Mouse (Mus musculus): Measurements from ENCODE around the gene Col25a1.

Col25a1 gene

GRCm38 (mm10) chr3:130473211-130473768, 342.0 kb downstream of the Col25a1 start:
- DNase-seq (ENCODE audit: low spot score) = no peak

DNA sequence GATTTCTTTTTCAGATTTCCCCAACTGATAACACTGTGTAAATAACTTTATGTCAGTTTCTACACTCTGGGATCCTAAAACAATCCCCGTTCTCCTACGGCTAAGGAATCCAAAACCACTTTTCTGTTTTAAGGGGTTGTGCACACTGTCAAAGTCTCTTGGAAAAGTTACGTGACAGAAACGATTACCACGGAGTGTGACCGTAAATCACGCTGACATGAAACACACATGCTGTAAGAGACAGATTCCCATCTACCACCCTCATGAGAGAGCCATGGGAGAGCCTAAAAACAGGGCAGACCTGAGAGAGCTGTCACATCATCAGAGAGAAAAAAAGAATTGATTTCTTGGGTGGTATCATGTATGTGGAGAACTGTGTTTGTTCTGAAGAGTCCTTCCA, 342.7 kb downstream of the Col25a1 start:
- no peak for DNase-seq (ENCODE audit: low spot score)

GRCm38 (mm10) chr3:130482513-130482912, 351.2 kb downstream of the Col25a1 start:
- DNase-seq (ENCODE audit: low spot score) = no peak

GRCm38 (mm10) chr3:130488839-130489238, 357.5 kb downstream of the Col25a1 start:
- DNase-seq (ENCODE audit: low spot score) = no peak

- DNase-seq (ENCODE audit: low spot score) = no peak
Measured at GRCm38 (mm10) chr3:130494192-130494591, 362.9 kb downstream of the Col25a1 start.

GRCm38 (mm10) chr3:130494665-130495396, 363.5 kb downstream of the Col25a1 start:
- no peak for DNase-seq (ENCODE audit: low spot score)

GRCm38 (mm10) chr3:130497036-130497435, 365.7 kb downstream of the Col25a1 start:
- DNase-seq (ENCODE audit: low spot score) = no peak

DNA sequence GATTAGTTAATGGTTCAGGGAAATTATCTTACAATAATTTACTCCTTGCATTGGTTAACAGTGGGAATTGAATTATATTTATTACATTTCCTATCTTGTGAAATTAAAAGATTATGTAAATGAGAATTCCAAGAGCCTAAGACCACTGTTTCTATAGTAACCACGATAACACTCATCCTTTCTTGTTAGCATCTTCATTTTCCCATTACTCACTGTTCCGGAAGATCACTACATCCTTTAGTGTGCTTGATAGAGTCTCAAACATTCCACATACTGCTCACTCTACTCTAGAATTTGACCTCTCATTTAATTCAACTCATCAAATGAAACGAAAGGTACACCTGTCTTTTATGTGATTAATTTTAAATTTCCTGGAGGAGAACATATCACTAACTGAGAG, 370.4 kb downstream of the Col25a1 start:
- DNase-seq (ENCODE audit: low spot score) = no peak

- no peak for DNase-seq (ENCODE audit: low spot score)
Measured at GRCm38 (mm10) chr3:130508330-130508729, 377.0 kb downstream of the Col25a1 start.

GRCm38 (mm10) chr3:130518457-130518879, 387.2 kb downstream of the Col25a1 start:
- no peak for DNase-seq (ENCODE audit: low spot score)

GRCm38 (mm10) chr3:130521834-130522476, 390.7 kb downstream of the Col25a1 start:
- DNase-seq (ENCODE audit: low spot score) = no peak

GRCm38 (mm10) chr3:130523019-130523418, 391.7 kb downstream of the Col25a1 start:
- DNase-seq (ENCODE audit: low spot score) = no peak

DNA sequence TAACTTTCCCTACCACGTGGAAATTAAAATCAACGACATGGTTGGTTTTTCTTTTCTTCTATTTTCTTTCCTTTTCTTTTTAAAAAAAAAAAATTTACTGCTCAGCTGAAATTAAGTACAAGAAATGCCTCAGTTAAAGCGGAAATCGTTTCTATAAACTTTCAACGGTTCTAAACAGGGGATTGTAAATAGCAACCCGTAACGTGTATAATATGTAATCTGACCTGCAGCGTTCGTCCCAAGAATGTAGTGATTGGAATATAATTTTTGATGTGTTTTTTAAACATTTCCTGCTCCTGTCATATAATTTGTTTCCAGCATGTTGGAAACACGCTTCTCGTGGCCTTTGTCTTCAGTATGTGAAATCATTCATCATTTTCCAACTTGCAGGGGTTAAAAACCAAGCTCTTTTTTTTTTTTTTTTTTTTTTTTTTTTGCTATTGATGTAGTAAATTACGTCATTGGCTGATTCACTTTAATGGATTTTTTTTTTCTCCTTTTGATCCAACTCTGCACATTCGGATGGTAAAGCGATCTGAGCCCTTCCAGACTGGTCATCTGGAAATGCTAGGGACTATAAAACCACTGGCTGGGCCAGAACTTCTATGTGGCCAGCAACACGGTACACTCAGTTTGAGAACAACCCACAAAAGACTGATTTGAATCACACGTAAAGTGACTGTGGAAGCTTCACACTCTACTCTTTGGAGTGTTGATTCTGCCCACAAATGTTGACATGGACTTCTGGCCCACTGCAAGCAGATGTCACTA, 393.3 kb downstream of the Col25a1 start:
- no peak for DNase-seq (ENCODE audit: low spot score)

GRCm38 (mm10) chr3:130535021-130535420, 403.7 kb downstream of the Col25a1 start:
- no peak for DNase-seq (ENCODE audit: low spot score)

GRCm38 (mm10) chr3:130541541-130541940, 410.2 kb downstream of the Col25a1 start:
- DNase-seq (ENCODE audit: low spot score) = no peak

DNA sequence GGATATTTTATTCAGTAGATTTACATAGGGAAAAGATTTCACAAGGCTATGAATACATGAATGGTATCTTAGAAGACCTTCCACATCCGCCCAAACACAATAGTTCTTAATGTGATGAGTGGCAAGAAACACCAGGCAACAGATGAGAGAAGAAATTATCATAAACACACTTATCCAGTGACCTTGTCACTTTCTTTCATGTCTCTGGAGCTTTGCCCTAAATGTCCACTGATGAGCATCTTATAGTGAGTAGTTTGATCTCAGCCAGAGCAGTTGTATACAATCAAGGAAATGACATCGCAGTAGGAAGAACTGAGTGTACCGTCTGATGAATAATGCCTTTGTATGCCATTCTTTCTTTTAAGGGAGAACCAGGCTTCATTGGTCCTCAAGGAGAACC, 414.7 kb downstream of the Col25a1 start:
- no peak for DNase-seq (ENCODE audit: low spot score)

- DNase-seq (ENCODE audit: low spot score) = no peak
Measured at GRCm38 (mm10) chr3:130549066-130549465, 417.8 kb downstream of the Col25a1 start.

GRCm38 (mm10) chr3:130556263-130556662, 425.0 kb downstream of the Col25a1 start:
- no peak for DNase-seq (ENCODE audit: low spot score)

GRCm38 (mm10) chr3:130565586-130565985, 434.3 kb downstream of the Col25a1 start:
- no peak for DNase-seq (ENCODE audit: low spot score)

- DNase-seq (ENCODE audit: low spot score) = no peak
Measured at GRCm38 (mm10) chr3:130568331-130569095, 437.2 kb downstream of the Col25a1 start.

- no peak for DNase-seq (ENCODE audit: low spot score)
Measured at GRCm38 (mm10) chr3:130573243-130573642, 441.9 kb downstream of the Col25a1 start.

DNA sequence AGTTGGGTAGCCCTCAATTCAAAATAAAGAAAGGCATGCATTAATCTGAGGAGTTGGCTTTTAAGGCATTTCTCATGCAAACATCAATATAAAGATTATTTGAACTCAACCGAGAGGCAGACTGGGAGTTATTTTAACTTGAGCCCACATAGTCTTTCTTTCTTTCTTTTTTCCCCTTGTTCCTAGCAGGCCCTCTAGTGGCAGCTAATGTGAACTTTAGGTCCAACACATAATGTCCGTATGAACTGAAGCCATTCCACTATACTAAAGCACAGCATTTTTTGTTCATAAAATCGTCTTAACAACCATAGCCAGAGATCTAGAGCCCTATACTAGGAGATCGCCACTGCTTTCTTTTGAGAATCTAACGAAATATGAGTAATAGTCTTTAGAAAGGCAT, 443.4 kb downstream of the Col25a1 start:
- peak; percentile 7 for DNase-seq (ENCODE audit: low spot score)

Measured in adipocyte (in vitro differentiated cells).